Mouse (Mus musculus) cerebral cortex, adult 2 months (tissue): ENCODE measurements around the gene Cyth3.

Experiments used
- WGBS: fragments of 180-500 bp; shearing (Covaris S2); methylation state at CpG from one replicate; pipeline ENCODE4 v1.1.7; 2018; 5-methylcytosine and 5-hydroxymethylcytosine counted together

Gene Cyth3

DNA sequence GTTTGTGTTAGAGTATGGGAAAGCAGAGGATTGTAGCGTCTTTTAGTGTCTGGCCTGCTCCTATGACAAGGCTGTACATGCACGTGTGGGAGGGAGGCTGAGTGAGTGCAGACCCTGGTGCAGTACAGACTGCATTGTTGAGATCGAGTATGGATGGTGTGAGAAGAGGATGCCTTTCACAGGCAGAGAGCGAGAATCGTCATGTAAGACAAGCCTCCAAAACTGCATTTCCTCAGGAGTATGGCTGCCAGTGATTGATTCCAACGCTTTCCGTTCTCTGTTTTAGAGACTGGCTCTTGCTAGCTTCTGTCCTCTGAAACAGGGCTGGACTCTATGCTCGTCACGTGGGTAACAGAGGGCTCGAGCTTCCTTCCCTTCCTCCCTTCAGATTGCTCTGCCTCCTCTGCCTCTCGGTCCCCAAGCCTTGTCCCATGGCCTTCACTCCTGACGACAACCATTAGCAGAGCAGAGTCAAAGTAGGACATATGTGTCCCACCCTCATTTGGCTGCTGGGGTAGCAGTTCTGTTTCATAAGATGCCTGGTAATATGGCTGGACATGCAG, 12.4 kb downstream of the Cyth3 start:
- WGBS, result 27% methylated on average over 12 of the region's 12 CpGs

DNA sequence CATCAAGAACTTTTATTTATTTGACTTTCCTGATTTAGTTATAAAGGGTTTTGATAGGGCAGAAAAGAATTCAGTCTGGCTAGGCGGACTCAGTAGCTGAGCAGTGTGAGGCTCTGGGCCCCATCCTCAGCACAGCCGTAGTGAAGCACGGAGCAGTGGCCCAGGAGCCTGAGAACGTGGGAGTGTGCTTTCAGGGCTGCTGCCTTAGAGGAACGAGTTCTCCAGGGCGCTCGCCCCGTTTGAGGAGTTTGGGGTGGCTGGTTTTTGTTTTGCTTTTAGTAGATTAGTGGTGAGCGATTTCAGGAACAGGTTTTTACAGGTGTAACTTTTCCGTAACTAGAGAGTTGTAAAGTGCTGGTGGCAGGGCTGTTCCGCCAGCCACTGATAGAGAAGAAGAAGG, 13.1 kb downstream of the Cyth3 start:
- 75% methylated on average over 11 of the region's 11 CpGs for WGBS

DNA sequence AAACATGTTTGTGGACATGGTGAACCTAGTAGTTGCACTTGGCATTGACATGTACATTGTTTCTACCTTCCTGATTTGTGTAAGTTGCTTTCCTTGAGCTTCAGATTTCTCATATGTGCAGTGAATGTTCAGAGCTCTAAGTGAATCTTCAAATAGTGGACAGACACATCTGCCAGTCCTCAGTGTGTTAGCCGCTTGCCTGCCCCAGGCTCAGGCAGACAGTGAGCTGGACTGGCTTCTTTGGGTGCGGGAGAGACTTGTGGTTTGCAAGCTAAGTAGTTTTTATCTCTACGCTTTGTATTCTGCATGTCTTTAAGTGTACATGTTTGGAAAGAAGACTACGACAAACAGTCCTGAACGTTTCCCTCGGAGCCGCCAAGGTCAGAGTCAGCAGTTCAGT, 13.9 kb downstream of the Cyth3 start:
- WGBS, result 77% methylated on average over 7 of the region's 7 CpGs

DNA sequence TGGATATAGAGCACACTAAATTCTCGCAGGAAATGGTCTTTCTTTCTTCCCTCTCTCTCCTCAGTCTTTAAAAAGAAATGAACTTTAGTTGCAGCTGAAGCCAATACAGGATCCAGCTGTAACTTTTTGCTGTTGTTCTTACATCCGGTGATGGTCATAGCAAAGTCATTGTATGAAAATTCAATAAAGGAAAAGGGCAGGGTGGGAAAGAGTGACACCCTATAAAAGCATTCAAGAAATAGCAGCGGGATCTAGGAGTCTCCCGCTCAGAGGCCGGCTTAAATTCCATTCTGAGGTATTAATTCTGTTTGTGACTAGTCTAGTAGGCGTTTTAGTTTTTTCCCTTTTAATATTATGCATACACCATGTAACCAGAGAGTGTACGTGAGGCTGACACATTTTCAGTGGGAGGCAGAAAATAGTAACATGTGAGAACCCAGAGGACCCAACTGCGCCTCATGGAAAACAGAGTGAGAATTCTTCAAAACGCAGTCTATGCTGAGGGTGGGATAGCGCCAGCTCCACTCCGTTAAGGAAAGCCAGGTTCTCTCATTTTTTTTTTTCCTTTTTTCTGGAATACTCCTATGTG, 15.7 kb downstream of the Cyth3 start:
- 47% methylated on average over 11 of the region's 11 CpGs for WGBS

DNA sequence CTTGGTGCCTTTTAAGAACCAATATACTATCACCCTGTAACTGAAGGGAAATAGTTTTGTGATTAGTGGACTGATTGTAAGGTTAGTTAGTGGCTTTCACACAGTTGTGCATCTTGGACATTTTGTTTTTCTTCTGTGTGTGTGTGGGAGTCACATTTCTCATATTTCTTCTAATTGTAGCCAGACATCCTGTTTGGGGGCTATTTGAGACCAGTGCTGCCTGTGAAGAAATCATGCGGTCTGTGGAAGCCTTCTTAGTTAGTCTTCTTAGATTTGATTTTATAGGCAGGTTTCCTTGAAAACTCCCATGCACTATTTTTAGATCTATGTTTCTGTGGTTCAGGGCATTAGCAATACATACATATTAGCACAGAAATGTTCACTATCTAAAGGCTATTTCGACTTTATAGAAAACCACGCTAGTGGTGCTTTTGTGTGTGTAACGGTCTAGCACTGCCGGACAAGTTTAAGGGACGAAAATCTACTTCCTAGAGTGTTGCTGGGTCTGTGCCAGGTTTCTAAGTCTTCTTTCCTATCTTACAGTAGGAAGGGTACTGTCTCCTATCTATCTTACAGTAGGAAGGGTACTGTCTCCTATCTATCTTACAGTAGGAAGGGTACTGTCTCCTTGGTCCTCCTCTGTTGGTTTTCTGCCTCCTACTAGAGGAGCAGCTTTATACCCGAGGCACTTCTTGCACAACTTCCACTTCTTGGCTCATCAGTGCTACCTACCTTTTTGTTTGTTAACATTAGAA, 16.4 kb downstream of the Cyth3 start:
- WGBS, result 68% methylated on average over 7 of the region's 7 CpGs

DNA sequence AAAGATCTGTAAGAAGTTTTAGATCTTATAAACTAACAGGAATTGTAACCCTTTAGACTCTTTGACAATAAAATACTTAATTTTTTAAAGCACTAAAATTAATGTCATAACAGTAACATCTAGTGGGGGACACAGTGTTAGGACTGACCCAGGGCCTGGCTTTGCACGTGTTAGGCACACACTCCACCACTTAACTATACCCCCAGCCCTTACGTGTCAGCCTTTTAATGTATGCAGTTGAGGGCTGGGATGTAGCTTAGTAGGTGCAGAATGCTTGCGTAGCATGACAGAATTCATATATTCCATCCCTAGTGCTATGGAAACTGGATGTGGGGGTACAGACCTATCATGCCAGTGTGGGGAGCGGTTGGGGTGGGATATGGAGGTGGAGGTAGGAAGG, 17.1 kb downstream of the Cyth3 start:
- WGBS, result 95% methylated on average over 4 of the region's 4 CpGs

DNA sequence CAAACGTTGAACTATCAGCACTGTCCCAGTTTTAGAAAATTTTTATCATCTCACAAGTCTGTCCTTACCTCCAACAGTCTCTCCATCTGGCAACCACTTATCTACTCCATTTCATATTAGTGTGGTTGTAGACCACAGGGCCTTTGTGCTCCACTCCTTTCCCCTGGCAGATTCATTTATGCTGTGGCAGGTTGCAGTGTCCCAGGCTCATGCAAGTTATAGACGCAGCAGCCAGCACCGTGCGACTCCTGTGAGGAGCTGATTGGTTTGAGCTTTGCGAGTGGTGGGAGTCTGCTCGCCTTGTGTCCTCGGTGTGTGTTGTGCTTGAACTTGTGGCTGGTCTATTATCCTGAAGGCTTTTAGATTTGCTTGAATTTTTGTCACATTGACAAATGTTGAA, 17.6 kb downstream of the Cyth3 start:
- WGBS, result 83% methylated on average over 7 of the region's 7 CpGs

DNA sequence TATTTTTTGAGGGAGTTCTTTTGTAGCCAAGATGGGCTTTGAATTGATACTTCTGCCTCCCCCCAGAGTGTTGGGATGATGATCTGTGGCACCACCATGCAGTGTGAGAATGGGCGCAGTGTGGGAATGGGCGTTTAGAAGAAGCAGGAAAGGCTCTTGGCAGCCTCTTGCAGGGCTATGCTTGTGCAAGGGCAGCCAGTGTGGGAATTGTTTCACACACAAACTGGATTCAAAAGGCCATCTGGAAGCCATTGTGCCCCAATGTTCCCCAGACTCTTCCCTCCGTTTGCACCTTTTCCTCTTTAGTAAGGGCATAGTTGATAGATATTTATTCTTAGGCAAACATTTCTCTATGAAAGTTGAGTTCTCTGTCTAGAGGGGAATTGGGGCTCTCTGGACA, 19.3 kb downstream of the Cyth3 start:
- WGBS, result 55% methylated on average over 3 of the region's 3 CpGs

DNA sequence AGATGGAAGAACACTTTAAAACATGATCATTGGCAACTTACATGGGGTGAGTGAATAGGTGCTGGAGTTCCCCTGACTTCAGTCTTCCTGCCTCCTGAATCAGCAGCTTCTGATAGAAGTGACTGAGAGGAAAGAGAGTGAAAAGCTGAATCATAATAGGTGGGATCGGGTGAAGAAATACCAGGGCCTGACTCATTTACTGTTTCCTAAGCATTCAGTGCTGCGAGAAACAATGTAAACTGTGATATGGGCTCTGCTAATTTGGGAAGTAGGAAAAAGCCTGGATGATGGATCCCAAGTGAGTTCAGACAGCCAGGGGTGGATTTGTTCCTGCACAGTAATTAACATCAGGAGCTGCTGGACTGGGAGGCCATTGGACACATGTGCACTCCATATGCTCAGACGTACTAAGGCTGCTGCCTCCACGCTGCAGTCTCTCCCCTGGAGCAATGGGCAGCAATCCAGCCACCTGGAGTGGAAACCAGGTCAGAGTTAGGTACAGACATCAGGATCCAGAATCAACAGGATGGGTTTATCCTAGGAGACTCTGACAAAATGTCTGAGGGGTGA, 20.1 kb downstream of the Cyth3 start:
- WGBS, result 28% methylated on average over 4 of the region's 4 CpGs

DNA sequence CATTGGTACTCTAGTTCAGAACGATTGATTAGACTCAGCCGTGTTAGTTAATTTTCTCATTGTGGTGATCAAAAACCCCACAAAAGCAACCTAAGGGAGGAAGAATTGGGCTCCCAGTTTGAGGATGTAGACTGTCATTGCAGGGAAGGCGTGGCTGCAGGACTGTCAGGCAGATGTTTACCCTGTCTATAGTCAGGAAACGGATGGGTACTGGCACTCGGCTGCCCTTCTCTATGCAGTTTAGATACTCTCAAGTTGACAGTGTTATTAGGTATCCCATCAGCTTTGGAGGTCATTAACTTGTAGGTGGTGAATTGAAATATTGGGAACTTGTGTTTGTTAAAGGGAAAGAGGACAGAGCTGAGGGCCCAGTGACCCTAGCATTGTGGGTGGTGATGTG, 23.7 kb downstream of the Cyth3 start:
- WGBS, result 86% methylated on average over 5 of the region's 5 CpGs

DNA sequence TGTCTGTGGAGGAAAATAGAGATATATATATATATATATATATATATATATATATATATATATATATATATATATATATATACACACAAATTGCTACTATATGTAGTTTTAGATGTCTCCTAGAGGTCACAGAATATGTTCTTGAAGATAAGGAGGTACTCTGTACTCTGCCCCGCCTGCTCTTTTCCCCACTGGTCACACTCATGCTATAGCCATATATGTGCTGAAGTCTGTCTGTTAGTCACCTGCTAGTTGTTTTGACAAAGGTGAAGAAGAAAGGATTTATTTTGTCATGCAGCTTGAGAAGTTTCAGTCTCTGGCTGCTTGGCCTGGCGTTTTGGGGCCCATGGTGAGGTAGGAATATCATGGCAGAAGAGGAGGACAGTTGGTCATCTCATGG, 25.2 kb downstream of the Cyth3 start:
- WGBS, result 98% methylated on average over 2 of the region's 2 CpGs

DNA sequence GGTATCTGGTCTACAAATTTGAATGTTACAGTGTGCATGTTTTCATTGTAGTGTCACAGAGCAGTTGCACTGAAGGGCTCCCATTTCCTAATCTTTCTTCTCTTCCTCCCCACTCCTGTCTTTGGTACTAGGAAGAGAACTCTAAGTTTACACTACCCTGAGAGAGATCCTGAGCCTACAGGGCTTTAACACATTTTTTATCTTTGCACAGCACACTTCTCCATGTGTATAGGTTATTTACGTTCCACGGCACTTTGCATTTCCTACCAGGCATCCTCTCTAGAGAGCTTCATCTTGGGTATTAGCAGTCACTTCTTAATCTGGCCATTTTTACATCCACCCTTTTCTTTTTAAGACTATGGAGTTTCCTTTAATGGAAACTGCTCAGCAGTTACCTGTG, 25.8 kb downstream of the Cyth3 start:
- WGBS, result 75% methylated on average over 2 of the region's 2 CpGs

DNA sequence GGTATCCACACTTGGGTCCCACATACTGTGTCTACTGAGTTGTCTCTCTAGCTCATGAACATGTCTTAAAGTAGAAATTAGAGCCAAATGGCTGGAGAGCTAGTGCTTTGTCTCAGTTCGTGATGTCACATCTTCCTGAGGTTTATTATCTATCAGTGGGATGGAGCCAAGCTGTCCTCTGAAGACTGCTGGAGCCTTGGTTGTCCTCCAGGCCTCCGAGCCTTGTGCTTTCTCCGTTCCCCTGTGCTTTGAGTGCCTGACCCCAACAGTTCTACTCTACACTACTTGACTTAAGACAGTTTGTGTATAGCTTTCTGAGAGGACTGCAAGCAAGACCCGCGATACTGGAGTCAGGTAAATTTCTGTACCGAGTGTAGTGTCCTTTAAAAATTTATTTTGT, 26.9 kb downstream of the Cyth3 start:
- 95% methylated on average over 6 of the region's 6 CpGs for WGBS

DNA sequence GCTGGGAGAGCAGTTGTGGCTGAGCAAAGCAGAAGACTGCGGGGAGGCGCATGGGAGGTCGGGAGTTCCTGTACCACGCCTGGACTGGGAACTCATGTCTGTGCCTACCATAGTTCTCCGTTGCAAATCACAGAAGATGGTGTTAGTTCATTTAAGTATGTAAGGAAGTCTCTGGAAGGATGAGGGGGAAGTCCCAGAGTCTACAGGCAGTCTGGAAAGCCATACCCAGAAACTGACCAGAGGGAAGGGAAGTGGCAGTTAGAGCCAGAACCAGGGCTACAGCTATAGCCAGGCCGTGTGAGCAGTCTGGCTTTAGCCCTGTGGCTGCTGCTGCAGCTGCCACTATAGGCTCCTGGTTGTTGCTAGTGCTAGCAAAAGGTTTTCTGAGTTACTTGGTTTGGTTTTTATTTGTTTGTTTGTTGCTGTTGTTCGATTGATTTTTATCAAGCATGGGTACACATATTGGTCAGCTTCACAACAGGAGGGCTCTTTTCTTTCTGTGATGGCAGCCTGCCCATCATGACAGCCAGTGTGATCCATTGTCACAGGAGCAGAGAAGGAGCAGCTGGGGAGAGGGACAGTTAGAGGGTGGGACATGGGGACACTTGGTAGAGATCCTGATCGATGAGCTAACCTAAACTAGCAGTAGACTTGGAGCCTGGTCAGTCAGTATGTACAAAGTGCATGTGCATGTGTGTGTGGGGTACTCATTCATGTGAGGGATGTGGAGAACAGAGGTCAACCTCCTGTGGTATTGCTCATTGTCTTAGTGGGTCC, 29.8 kb downstream of the Cyth3 start:
- WGBS, result 75% methylated on average over 8 of the region's 8 CpGs

DNA sequence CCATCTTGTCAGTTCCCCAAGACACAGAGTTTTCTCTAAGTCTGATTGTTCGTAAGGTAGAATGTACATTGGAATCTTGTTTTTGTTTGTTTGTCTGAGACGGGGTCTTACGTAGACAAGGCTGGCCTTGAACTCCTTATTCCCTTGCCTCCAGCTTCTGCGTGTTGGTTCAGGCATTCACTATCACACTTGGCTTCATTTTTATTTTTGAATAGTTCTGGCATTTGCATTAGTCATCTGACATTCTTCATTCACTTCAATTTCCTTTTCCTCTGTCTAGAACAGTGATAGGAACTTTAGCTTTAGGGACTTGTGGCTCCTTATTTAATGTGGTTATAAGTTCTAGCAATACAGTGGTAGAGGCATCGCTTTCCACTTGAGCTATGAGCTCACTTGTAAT, 31.2 kb downstream of the Cyth3 start:
- 92% methylated on average over 5 of the region's 5 CpGs for WGBS

DNA sequence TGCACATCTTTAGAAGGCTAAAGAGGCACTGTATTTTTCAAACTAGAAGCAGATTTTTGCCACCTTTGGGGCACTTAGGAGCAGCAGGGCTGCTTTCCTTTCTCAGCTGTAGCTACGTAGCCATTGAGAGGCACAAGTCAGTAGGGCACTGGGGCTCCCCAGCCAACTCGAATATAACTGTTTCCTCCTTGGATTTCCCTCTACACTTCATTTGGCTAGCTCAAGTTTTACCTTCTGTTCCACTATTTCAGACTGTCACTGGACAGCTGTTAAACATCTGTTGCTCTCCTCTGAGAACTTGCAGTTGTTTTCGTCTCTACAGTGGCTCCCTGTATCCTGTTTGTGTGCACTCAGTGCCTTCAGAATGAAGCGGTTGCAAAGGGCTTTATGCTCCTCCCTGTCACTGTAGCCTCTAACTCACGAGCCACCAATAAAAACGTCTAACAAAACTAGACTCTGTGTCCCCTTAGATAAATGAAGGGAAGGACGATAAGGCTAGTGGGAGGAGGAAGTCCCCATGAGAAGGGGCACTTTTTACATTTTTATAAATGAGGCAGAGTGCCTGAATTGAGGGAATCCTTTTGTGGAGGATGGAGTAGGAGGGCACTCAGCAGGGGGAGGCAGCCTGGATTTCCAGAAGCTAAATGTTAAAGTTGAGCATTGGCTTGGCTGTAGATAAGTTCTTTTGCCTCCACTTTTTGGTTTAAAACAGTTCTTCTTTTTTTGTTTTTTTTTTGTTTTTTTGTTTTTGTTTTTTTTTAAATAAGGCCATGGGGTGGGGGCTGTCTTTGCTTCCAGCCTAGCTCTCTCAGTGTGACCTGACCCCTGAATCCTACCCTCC, 32.6 kb downstream of the Cyth3 start:
- WGBS, result 31% methylated on average over 7 of the region's 7 CpGs

DNA sequence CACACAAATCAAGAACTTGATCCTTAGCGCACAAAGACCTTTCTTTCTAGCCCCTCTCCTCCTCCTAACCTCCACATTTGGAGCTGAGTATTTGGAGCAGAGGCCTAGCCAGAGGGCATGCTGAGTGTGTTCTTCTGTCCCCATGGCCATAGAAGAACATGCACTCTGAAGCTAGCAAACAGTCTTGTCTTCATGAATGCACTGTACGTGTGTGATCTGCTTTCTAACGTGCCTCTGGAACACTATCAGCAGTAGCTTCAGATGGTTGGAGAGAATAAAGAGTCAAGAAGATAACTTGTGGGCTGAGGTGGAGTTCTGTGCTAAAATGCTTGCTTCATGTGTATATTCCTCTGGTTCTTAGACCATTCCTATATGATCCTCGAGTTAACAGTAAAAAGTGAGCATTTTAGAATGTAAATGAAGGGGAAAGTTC, 33.3 kb downstream of the Cyth3 start:
- 70% methylated on average over 4 of the region's 4 CpGs for WGBS

DNA sequence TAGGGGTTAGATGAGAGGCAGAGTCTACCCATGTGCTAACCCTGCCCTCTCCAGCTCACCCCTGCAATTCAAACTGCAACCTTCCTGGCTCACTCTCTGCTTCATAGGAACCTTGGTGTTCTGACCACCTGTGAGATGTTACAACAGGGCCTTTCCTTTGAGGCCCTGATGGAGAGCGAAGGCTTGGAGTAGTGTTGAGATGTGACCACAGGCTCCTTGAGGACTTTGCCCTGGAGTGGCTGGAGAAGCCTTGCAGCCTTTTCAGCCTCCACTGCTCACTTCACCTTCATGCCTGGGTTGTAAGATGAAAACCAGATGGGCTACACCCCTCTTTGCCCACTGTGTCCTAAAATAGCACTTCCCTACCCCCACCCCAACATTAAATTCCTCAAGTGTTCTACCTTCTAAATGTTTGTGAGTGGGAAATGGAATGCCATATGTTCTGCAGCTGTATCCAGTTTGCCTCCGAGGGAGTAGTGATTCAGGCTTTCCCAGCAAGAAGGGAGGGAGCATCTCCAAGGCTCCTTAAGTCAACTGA, 34.5 kb downstream of the Cyth3 start:
- WGBS, result 64% methylated on average over 2 of the region's 2 CpGs

DNA sequence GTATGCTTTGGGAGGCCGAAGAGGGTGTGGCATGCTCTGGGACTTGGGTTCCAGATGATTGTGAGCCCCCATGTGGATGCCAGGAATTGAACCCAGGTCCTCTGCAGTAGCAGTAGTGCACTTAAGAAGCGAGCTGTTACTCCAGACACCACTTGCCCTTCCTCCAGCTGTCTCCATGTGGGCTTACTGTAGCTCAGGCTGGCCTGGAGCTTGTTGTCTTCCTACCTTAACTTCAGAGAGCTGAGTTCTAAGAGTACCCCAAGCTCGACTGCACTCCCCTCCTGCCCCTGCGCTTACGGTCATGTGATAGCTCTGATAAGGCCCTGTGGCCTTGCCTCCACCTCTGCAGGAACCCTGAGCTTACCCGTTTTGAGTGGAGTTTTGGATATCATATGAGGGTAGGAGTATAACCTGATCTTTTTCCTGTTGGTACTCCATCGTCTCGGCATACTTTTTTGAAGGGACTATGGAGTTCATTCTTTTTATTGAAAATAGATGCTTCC, 36.8 kb downstream of the Cyth3 start:
- 87% methylated on average over 8 of the region's 8 CpGs for WGBS

DNA sequence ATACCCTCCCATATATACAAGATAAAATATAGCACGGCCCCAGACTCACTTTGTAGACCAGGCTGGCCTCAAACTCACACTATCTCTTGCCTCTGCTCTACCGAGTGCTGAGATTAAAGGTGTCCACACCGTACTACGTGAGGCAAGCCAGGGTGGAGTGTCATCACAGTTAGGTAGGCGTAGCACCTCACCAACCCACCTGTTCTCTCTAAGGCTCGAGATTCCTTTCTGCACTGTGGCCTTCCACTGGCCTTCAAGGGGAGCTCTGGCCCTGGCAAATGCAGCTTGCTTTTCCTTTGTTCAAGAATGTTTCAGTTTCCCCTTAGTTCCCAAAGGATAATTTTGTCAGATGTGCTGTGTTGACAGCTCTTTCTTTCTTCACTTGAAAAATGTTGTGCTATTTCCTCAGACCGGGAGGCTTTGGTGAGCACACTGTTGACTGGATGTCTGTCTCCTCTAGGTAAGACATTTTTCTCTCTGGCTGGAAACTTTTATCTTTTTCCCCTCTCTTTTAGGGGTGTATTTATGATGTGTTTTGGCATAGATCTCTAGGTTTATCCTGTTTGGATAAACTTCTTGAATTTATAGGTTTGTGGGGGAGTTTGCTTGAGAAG, 40.9 kb downstream of the Cyth3 start:
- 66% methylated on average over 7 of the region's 7 CpGs for WGBS
